Mouse (Mus musculus) G1E (cell line): ENCODE results near the gene Cds2. TPM values are rescaled to one million over a fixed set of nuclear protein-coding genes. Genes with fewer than 3 reads are reported as not detected.
A peak's percentile ranks its signal among the peaks of the same experiment; 100 is the strongest.
"Not testable (repeated sequence)": the region's sequence is repeated elsewhere in the genome, so short reads cannot be mapped to it uniquely, and the experiment has no call there.

Experiments used
- ATAC-seq: 2 replicates; pipeline ENCODE4 v1.8.0; 2016; ENCODE audit warnings: mild to moderate bottlenecking; ENCODE audit not compliant: insufficient number of reproducible peaks, poor library complexity, low FRiP score, severe bottlenecking; ENCODE audit errors: extremely low read depth
- DNase-seq: peaks from one replicate; pipeline ENCODE4 v3.0.0; 2012; ENCODE audit warnings: low spot score
- H3K27me3 ChIP-seq: 2 replicates; pipeline ENCODE4 v1.6.1; 2012; ENCODE audit warnings: mild to moderate bottlenecking, low read length, inconsistent platforms; ENCODE audit not compliant: insufficient read depth
- H3K36me3 ChIP-seq: replicated peaks from 2 replicates; pipeline ENCODE3; 2012; ENCODE audit warnings: mild to moderate bottlenecking, inconsistent platforms
- H3K4me1 ChIP-seq: 2 replicates; pipeline ENCODE4 v1.6.1; 2012; ENCODE audit warnings: low read depth, low read length, inconsistent platforms, mixed read lengths; ENCODE audit not compliant: insufficient read depth
- H3K4me3 ChIP-seq: 2 replicates; pipeline ENCODE4 v1.5.1; 2012; ENCODE audit warnings: low read depth, mild to moderate bottlenecking, inconsistent platforms, low read length, moderate library complexity, mixed read lengths
- H3K9me3 ChIP-seq: replicated peaks from 2 replicates; pipeline ENCODE4 v1.6.1; 2012; ENCODE audit warnings: inconsistent platforms
- CTCF ChIP-seq: IDR thresholded peaks from 2 replicates; pipeline ENCODE4 v1.5.1; 2012; ENCODE audit warnings: low read depth, low read length, inconsistent platforms, mixed read lengths
- GATA1 ChIP-seq: IDR thresholded peaks from 2 replicates; pipeline ENCODE4 v1.6.1; 2012; ENCODE audit warnings: borderline replicate concordance, low read length, inconsistent platforms, mixed read lengths
- GATA2 ChIP-seq: IDR thresholded peaks from 2 replicates; pipeline ENCODE4 v1.6.1; 2012; ENCODE audit warnings: low read depth, low read length, inconsistent platforms, borderline replicate concordance
- POLR2AphosphoS5 ChIP-seq: IDR thresholded peaks from 2 replicates; pipeline ENCODE4 v1.6.1; 2012; ENCODE audit warnings: low read depth, low read length, inconsistent platforms; ENCODE audit not compliant: insufficient replicate concordance
- TAL1 ChIP-seq: conservative IDR thresholded peaks from 2 replicates; pipeline ENCODE4 v1.6.1; 2012; ENCODE audit warnings: low read depth, low read length, inconsistent platforms, mixed read lengths
- polyA plus RNA-seq: library from polyadenylated mRNA; stranded (reverse); fragments of >175 nt; gene quantifications from 2 replicates; pipeline ENCODE4 v1.2.3, GENCODE M21; 2012
- total RNA-seq, 2 experiments: library from RNA; stranded (forward) in 1 of 2; stranded (reverse) in 1 of 2; fragments of 200-1000 nt in 1 of 2; fragments of >200 nt in 1 of 2; fragmentation: Nextera tagmentation in 1 of 2; gene quantifications; 2 replicates each; pipeline ENCODE4 v1.2.3; 2014 to 2017

Gene Cds2
- total and polyA plus RNA-seq, 3 experiments, result 8.6 to 26.6 (median 17.6) TPM

DNA sequence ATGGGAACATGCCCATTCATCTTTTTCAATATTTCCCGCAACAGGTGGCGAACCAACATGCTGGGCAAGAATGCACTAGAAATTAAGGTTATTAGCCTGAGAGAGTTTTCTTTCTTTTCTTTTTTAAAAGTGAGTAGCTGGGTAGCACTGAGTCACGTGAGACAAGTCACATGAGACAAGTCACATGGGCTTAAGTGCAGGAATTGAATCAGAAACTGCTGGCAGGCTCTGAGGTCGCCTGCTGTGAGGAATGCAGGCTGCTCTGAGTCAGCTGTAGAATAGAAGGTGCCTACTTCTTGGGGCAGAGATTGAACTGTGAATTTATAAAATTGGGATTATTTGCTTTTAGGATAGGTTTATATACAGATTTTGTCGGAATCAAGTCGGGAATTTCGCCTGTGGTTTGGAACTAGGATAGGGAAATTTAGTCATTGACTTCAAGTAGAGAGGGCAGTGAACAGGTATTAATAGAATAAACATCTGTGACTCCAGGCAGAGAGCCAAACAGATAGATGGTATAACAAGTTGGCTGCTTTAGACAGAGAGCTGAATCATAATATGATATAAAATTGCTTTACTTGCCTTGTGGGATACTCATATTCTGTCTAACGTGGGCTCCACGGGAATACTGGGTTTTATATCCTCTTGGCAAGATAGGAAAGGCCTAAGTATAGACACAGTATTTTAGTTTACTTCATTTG lies 23.6 kb downstream of the Cds2 start:
- DNase-seq (no peak), ATAC-seq (no peak)
- 0 out of 2 replicates have a peak, but pooled peaks cover 2% of the 10 kb centered on the region for H3K9me3 ChIP-seq
- no peak overlapping the region for H3K4me3 ChIP-seq
- no peak for TF ChIP-seq TAL1
- no peak for TF ChIP-seq GATA1
- TF ChIP-seq CTCF, result no peak
- TF ChIP-seq GATA2, result no peak
- TF ChIP-seq POLR2AphosphoS5, result no peak
- peaks cover 21% of the 10 kb centered on the region for H3K4me1 ChIP-seq
- H3K27me3 ChIP-seq, result no peaks in the 10 kb centered on the region
- peaks cover 52% of the 10 kb centered on the region for H3K36me3 ChIP-seq

DNA sequence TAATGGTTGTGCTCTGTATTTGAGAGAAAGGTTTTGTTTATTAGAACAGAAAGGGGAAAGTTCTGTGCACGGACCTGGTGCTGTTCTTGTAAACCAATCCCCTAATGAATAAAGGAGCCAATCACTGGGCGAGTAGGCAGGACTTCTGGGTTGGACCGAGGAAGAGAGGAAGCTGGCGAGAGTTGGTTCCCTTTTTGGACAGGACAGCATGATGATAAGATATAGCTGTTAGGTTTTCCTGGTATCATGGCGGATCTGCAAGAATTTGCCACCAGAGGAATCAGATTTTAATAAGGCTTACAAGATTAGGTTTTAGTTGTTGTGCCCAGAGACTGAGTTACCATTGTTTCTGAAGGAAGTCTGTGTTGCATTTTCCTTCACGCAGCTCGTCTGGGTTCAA lies 26.3 kb downstream of the Cds2 start:
- DNase-seq, H3K27me3 ChIP-seq, ATAC-seq, H3K9me3 ChIP-seq, H3K4me3 ChIP-seq: not testable (repeated sequence)
- peaks cover 35% of the 10 kb centered on the region for H3K4me1 ChIP-seq
- H3K36me3 ChIP-seq, result peaks cover 54% of the 10 kb centered on the region

- H3K36me3 ChIP-seq, result peaks cover 55% of the 10 kb centered on the region
- H3K4me3 ChIP-seq, result no peak overlapping the region
- no peak for TF ChIP-seq GATA2
- no peak for TF ChIP-seq GATA1
- no peak for TF ChIP-seq CTCF
- TF ChIP-seq TAL1, result no peak
- TF ChIP-seq POLR2AphosphoS5, result no peak
- ATAC-seq (no peak), DNase-seq (no peak)
- no peaks in the 10 kb centered on the region for H3K27me3 ChIP-seq
- peaks cover 35% of the 10 kb centered on the region for H3K4me1 ChIP-seq
- 0 out of 2 replicates have a peak, but pooled peaks cover 2% of the 10 kb centered on the region for H3K9me3 ChIP-seq
Measured at GRCm38 (mm10) chr2:132290808-132291207, 27.9 kb downstream of the Cds2 start.

GRCm38 (mm10) chr2:132291265-132291664 lies 28.3 kb downstream of the Cds2 start:
- H3K27me3 ChIP-seq, result no peaks in the 10 kb centered on the region
- TF ChIP-seq CTCF (no peak), GATA2 (no peak), GATA1 (no peak), POLR2AphosphoS5 (no peak), TAL1 (no peak)
- DNase-seq (no peak), ATAC-seq (no peak)
- 0 out of 2 replicates have a peak, but pooled peaks cover 2% of the 10 kb centered on the region for H3K9me3 ChIP-seq
- H3K4me3 ChIP-seq, result no peak overlapping the region
- H3K36me3 ChIP-seq, result peaks cover 58% of the 10 kb centered on the region
- H3K4me1 ChIP-seq, result peaks cover 35% of the 10 kb centered on the region

DNA sequence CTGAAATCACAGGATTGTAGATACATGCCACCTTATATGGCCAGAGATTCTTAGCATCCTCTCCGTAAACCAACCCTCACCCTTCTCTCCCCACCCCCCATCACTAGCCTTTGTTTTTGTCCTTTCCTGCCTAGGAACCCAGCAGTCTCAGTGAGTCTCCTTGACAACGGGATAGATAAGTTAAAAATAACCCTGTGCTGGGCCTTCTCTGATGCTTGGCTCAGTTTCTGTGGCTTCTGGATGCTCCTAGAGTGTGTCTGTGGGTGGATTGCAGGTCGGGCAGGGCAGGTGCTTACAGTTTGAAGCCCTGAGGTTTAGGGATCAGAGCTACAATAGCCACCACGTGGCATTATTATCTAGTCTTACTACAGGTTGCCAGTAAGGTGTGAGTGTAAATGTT lies 29.1 kb downstream of the Cds2 start:
- ATAC-seq, result no peak
- Histone ChIP-seq H3K4me1 (peaks cover 35% of the 10 kb centered on the region), H3K36me3 (peaks cover 64% of the 10 kb centered on the region), H3K27me3 (no peaks in the 10 kb centered on the region), H3K9me3 (no peaks in the 10 kb centered on the region), H3K4me3 (no peak overlapping the region)
- TF ChIP-seq CTCF (no peak), GATA1 (no peak), TAL1 (no peak), GATA2 (no peak), POLR2AphosphoS5 (no peak)
- DNase-seq, result no peak

DNA sequence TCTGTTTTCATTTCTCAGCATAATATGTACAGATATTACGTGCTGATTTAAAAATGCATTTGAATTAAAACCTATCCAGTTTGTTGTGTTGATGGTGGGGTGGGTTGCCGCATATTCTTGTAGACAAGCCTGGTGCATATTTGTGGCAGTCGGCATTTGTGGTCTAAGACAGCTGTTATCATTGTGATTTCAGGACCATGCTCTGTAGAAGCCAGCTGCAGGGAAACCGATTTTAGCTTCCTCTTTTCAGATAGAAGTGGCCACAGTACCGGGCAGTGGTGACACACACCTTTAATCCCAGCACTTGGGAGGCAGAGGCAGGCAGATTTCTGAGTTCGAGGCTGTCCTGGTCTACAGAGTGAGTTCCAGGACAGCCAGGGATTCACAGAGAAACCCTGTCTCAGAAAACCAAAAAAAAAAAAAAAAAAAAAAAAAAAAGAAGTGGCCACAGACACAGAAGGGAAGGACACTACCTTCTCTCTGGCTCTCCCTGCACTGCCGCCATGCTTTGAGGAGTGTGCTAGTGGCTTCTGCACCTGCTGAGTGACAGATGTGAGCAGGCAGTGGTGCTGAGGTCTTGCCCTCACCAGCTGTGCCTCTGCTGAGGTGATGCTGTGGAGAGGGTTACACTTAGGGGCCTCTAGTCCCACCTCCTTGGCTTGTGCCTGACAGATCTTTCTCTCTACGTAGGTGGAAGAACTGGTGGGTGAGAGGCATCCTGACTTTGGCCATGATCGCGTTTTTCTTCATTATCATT lies 30.9 kb downstream of the Cds2 start:
- Histone ChIP-seq H3K4me3 (no peak overlapping the region), H3K9me3 (no peaks in the 10 kb centered on the region), H3K36me3 (peaks cover 81% of the 10 kb centered on the region), H3K4me1 (peaks cover 35% of the 10 kb centered on the region), H3K27me3 (no peaks in the 10 kb centered on the region)
- peak; percentile 56 for ATAC-seq
- no peak for TF ChIP-seq POLR2AphosphoS5
- no peak for TF ChIP-seq GATA1
- no peak for TF ChIP-seq CTCF
- TF ChIP-seq TAL1, result no peak
- TF ChIP-seq GATA2, result no peak
- no peak for DNase-seq
